Mouse (Mus musculus): ENCODE measurements around the gene AB124611. TPM values are rescaled to one million over a fixed set of nuclear protein-coding genes. Genes with fewer than 3 reads are reported as not detected.

AB124611 gene
- 98.0 TPM for total RNA-seq (2023)

DNA sequence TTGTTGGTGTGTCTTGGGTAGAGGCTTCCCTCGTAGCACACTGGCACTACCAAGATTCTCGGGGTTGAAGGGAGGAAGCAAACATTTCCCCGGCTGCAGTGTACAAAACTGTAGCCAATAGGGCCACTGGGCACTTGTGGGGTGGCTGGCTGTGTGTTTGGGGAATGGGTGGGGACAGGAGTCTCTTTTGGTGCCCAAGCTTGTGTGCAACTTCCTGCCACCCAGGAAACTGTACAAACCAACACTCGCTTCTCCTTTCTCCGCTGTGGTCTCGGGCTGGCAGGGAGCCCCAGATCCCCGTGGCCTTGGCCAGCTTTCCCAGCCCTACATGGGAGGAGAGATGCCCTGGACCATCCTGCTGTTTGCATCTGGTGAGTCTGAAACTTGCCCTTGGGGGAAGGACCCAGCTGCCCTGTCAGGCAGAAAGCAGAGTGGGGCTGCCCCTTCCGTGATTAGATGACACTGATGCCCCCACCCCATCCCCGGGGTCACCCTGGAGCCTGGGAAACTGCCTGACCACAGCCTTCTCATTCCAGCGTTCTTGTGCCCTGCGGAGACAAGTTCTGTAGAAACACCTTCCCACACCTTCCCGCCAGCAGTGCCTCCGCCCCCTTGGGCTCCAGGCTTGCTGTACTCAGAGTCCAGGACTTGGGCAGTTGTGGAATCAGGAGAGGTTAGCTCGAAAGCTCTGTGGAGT, at the start of gene AB124611:
AB124611 (plus strand) TSS at position 240 of the 697 bp plus-strand sequence.

DNA sequence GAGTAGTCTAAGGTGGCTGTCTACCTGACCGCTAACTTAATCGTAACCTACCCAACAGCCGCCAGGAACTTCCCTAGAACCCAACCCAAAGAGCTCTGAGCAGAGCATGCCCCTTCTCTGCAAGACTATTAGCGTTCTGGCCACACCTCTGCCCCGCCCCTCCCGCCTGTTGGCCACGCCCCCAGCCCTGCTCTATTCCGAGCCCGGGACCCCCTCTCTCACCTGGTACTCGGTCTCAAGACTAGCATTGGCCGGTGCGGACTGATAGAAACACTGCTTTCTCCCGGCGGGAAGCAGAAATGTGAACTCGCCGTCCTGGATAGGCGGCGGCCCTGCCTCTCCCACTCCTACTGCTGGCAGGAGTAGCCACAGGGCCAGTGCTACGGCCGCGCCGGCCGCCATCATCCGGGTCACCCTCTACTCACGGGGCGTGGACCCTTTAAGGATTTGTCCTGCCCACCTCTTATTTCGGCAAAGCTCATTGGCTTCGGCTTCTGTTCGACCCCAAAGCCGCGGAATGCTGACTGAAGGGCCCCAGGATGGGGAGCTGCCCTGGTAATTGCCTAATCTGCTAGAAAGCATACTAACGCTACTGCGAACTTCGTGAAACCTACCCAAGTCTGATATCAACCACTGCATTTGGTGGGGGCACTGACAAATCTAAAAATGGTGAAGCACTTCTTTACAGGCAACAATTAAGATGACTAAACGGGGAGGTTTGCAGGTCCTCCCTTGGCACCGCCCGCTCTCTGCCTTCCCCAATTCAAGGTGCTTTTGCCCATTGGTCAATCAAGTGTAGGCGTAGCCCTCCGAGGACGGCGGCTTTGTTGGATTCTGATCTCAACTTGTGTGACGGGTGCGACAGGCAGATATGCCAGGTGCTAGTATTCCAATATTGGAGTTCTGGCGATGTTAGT, 15.9 kb upstream of the AB124611 start, which contains the start of gene Tmed1:
Tmed1 (minus strand) TSS at position 481 of the 917 bp plus-strand sequence.

DNA sequence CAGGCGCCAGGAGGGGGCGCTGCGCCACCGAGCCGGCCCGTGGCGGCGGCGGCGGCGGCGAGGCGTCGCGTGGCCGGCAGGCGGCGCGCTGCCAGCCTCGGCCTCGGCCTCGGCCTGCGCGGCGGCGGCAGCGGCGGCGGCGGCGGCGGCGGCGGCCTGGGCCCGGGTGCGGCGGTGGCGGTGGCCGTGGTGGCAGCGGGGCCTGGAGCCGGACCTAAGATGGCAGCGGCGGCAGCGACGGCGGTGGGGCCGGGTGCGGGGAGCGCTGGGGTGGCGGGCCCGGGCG, 20.8 kb downstream of the AB124611 start, which contains the start of gene Carm1:
Carm1 (plus strand) TSS at position 106 of the 286 bp plus-strand sequence.

GRCm38 (mm10) chr9:21592703-21593121, 66.7 kb downstream of the AB124611 start, which contains the start of the genes Timm29 and Yipf2:
Timm29 (plus strand) TSS chr9:21592722.
Yipf2 (minus strand) TSS chr9:21592828.

Other genes with a start within 250 kb of the AB124611 start
- gene Kri1, start 238.2 kb upstream of the AB124611 start, total RNA-seq (2023) = 126 TPM
- 54.8 TPM for gene Cdkn2d, start 234.8 kb upstream of the AB124611 start, total RNA-seq (2023)
- 4.0 TPM for gene Ap1m2, start 213.8 kb upstream of the AB124611 start, total RNA-seq (2023)
- 390 TPM for gene Slc44a2, start 205.5 kb upstream of the AB124611 start, total RNA-seq (2023)
- gene Ilf3, start 158.3 kb upstream of the AB124611 start, total RNA-seq (2023) = 101 TPM
- 79.3 TPM for gene Qtrt1, start 114.3 kb upstream of the AB124611 start, total RNA-seq (2023)
- gene Dnm2, start 101.3 kb upstream of the AB124611 start, total RNA-seq (2023) = 352 TPM
- gene Tmed1, start 15.9 kb upstream of the AB124611 start, total RNA-seq (2023) = 3.1 TPM
- gene Carm1, start 20.7 kb downstream of the AB124611 start, total RNA-seq (2023) = 73.5 TPM
- gene Timm29, start 66.5 kb downstream of the AB124611 start, total RNA-seq (2023) = 26.6 TPM
- 8.5 TPM for gene Yipf2, start 66.7 kb downstream of the AB124611 start, total RNA-seq (2023)
- 87.8 TPM for gene Smarca4, start 90.0 kb downstream of the AB124611 start, total RNA-seq (2023)
- gene Ldlr, start 197.3 kb downstream of the AB124611 start, total RNA-seq (2023) = 24.1 TPM
- 2.7 TPM for gene Spc24, start 234.1 kb downstream of the AB124611 start, total RNA-seq (2023)

Data from CD8-positive naive resting alpha-beta T cell, adult 57 days (primary cell).